Mouse (Mus musculus): ENCODE data around the gene Rcsd1. TPM values are rescaled to one million over a fixed set of nuclear protein-coding genes. Genes with fewer than 3 reads are reported as not detected.

Gene Rcsd1
- polyA plus RNA-seq, 1 experiment from 2014 or later = 15.0 TPM

GRCm38 (mm10) chr1:165696870-165697269 is 12.7 kb downstream of the Rcsd1 start:
- 73% methylated on average over 7 of the region's 7 CpGs for WGBS (ENCODE audit: insufficient replicate concordance)
- no peak overlapping the region for H3K27ac ChIP-seq (ENCODE audit: low read depth)
- peaks cover 10% of the 10 kb centered on the region for H3K36me3 ChIP-seq (replicated peaks; ENCODE audit: insufficient read depth, low read length)
- no peaks in the 10 kb centered on the region for H3K9me3 ChIP-seq (ENCODE audit: low read length)
- H3K27me3 ChIP-seq (ENCODE audit: insufficient read depth, low read length) = no peaks in the 10 kb centered on the region
- H3K9ac ChIP-seq (replicated peaks) = no peak overlapping the region
- H3K4me2 ChIP-seq (ENCODE audit: low read depth, low read length) = no peak overlapping the region
- H3K4me1 ChIP-seq (ENCODE audit: insufficient read depth) = peaks cover 28% of the 10 kb centered on the region
- no peak for ATAC-seq
- no peak for DNase-seq
- TF ChIP-seq CTCF (IDR thresholded peaks at IDR 0.05; ENCODE audit: low read depth) (no peak), EP300 (IDR thresholded peaks at IDR 0.05; ENCODE audit: low read depth) (no peak)
- no peak overlapping the region for H3K4me3 ChIP-seq (ENCODE audit: low read depth, low read length)

GRCm38 (mm10) chr1:165696040-165696439 is 13.5 kb downstream of the Rcsd1 start:
- ATAC-seq (no peak), DNase-seq (no peak)
- TF ChIP-seq CTCF (IDR thresholded peaks at IDR 0.05; ENCODE audit: low read depth) = no peak
- TF ChIP-seq EP300 (IDR thresholded peaks at IDR 0.05; ENCODE audit: low read depth) = no peak
- 74% methylated on average over 5 of the region's 5 CpGs for WGBS (ENCODE audit: insufficient replicate concordance)
- no peaks in the 10 kb centered on the region for H3K9me3 ChIP-seq (ENCODE audit: low read length)
- peaks cover 10% of the 10 kb centered on the region for H3K36me3 ChIP-seq (replicated peaks; ENCODE audit: insufficient read depth, low read length)
- no peaks in the 10 kb centered on the region for H3K27me3 ChIP-seq (ENCODE audit: insufficient read depth, low read length)
- H3K4me3 ChIP-seq (ENCODE audit: low read depth, low read length) = no peak overlapping the region
- H3K9ac ChIP-seq (replicated peaks) = no peak overlapping the region
- peaks cover 22% of the 10 kb centered on the region for H3K4me1 ChIP-seq (ENCODE audit: insufficient read depth)
- no peak overlapping the region for H3K4me2 ChIP-seq (ENCODE audit: low read depth, low read length)
- H3K27ac ChIP-seq (ENCODE audit: low read depth) = no peak overlapping the region

- no peak overlapping the region for H3K9ac ChIP-seq (replicated peaks)
- H3K4me2 ChIP-seq (ENCODE audit: low read depth, low read length) = no peak overlapping the region
- DNase-seq (no peak), ATAC-seq (no peak)
- H3K4me1 ChIP-seq (ENCODE audit: insufficient read depth) = peaks cover 19% of the 10 kb centered on the region
- H3K36me3 ChIP-seq (replicated peaks; ENCODE audit: insufficient read depth, low read length) = peaks cover 12% of the 10 kb centered on the region
- no peaks in the 10 kb centered on the region for H3K9me3 ChIP-seq (ENCODE audit: low read length)
- no peak for TF ChIP-seq CTCF (IDR thresholded peaks at IDR 0.05; ENCODE audit: low read depth)
- TF ChIP-seq EP300 (IDR thresholded peaks at IDR 0.05; ENCODE audit: low read depth) = no peak
- H3K27ac ChIP-seq (ENCODE audit: low read depth) = no peak overlapping the region
- no peaks in the 10 kb centered on the region for H3K27me3 ChIP-seq (ENCODE audit: insufficient read depth, low read length)
- H3K4me3 ChIP-seq (ENCODE audit: low read depth, low read length) = no peak overlapping the region
Measured at GRCm38 (mm10) chr1:165695392-165696014, 14.1 kb downstream of the Rcsd1 start.

- 60% methylated on average over 7 of the region's 7 CpGs for WGBS (ENCODE audit: insufficient replicate concordance)
- TF ChIP-seq EP300 (IDR thresholded peaks at IDR 0.05; ENCODE audit: low read depth) (no peak), CTCF (IDR thresholded peaks at IDR 0.05; ENCODE audit: low read depth) (no peak)
Measured at GRCm38 (mm10) chr1:165693856-165694255, 15.7 kb downstream of the Rcsd1 start.

GRCm38 (mm10) chr1:165691516-165691915 is 18.0 kb downstream of the Rcsd1 start:
- peak; percentile 78 for ATAC-seq
- Histone ChIP-seq H3K9ac (replicated peaks) (no peak overlapping the region), H3K9me3 (ENCODE audit: low read length) (no peaks in the 10 kb centered on the region), H3K4me3 (ENCODE audit: low read depth, low read length) (no peak overlapping the region), H3K4me2 (ENCODE audit: low read depth, low read length) (0 out of 2 replicates have a peak overlapping the region, but pooled peaks have one; percentile 20), H3K4me1 (ENCODE audit: insufficient read depth) (peaks cover 7% of the 10 kb centered on the region), H3K27me3 (ENCODE audit: insufficient read depth, low read length) (no peaks in the 10 kb centered on the region), H3K36me3 (replicated peaks; ENCODE audit: insufficient read depth, low read length) (peaks cover 12% of the 10 kb centered on the region; the same call in 1 of the 2 replicates), H3K27ac (ENCODE audit: low read depth) (no peak overlapping the region)
- DNase-seq = peak; percentile 71
- TF ChIP-seq EP300 (IDR thresholded peaks at IDR 0.05; ENCODE audit: low read depth) (peak; percentile 49; the same call in 1 of the 2 replicates), CTCF (IDR thresholded peaks at IDR 0.05; ENCODE audit: low read depth) (peak; percentile 32; the same call in 1 of the 2 replicates)
- 31% methylated on average over 3 of the region's 3 CpGs for WGBS (ENCODE audit: insufficient replicate concordance)

More at GRCm38 (mm10) chr1:165693856-165694255, 15.7 kb downstream of the Rcsd1 start:
- ATAC-seq (no peak), DNase-seq (no peak)
- Histone ChIP-seq H3K27ac (ENCODE audit: low read depth) (peak overlapping the region; percentile 62; the same call in 1 of the 2 replicates), H3K36me3 (replicated peaks; ENCODE audit: insufficient read depth, low read length) (peaks cover 12% of the 10 kb centered on the region), H3K4me3 (ENCODE audit: low read depth, low read length) (no peak overlapping the region), H3K27me3 (ENCODE audit: insufficient read depth, low read length) (no peaks in the 10 kb centered on the region), H3K9me3 (ENCODE audit: low read length) (no peaks in the 10 kb centered on the region), H3K9ac (replicated peaks) (no peak overlapping the region), H3K4me2 (ENCODE audit: low read depth, low read length) (no peak overlapping the region), H3K4me1 (ENCODE audit: insufficient read depth) (peaks cover 10% of the 10 kb centered on the region)

GRCm38 (mm10) chr1:165689845-165690244 is 19.7 kb downstream of the Rcsd1 start:
- no peaks in the 10 kb centered on the region for H3K27me3 ChIP-seq (ENCODE audit: insufficient read depth, low read length)
- no peaks in the 10 kb centered on the region for H3K9me3 ChIP-seq (ENCODE audit: low read length)
- H3K9ac ChIP-seq (replicated peaks) = no peak overlapping the region
- H3K4me1 ChIP-seq (ENCODE audit: insufficient read depth) = peaks cover 7% of the 10 kb centered on the region; the same call in 1 of the 2 replicates
- no peak overlapping the region for H3K4me3 ChIP-seq (ENCODE audit: low read depth, low read length)
- ATAC-seq = no peak
- no peak overlapping the region for H3K27ac ChIP-seq (ENCODE audit: low read depth)
- DNase-seq = no peak
- H3K4me2 ChIP-seq (ENCODE audit: low read depth, low read length) = no peak overlapping the region; the same call in 1 of the 2 replicates
- 59% methylated on average over 5 of the region's 5 CpGs for WGBS (ENCODE audit: insufficient replicate concordance)
- TF ChIP-seq EP300 (IDR thresholded peaks at IDR 0.05; ENCODE audit: low read depth) = no peak
- TF ChIP-seq CTCF (IDR thresholded peaks at IDR 0.05; ENCODE audit: low read depth) = no peak
- peaks cover 10% of the 10 kb centered on the region; the same call in 1 of the 2 replicates for H3K36me3 ChIP-seq (replicated peaks; ENCODE audit: insufficient read depth, low read length)

All from liver, postnatal 0 days (tissue).